Mouse (Mus musculus) intestine, embryonic 14.5 days (tissue): ENCODE measurements around the gene Fuk. TPM values are rescaled to one million over a fixed set of nuclear protein-coding genes. Genes with fewer than 3 reads are reported as not detected.
"Not testable (repeated sequence)": the region's sequence is repeated elsewhere in the genome, so short reads cannot be mapped to it uniquely, and the experiment has no call there.

Source experiments
- ATAC-seq: fragments of 200-750 bp; cut with Nextera tagmentation; replicated peaks from 2 replicates; pipeline ENCODE4 v1.8.0; 2017; ENCODE audit warnings: low read depth, moderate number of reproducible peaks, moderate TSS enrichment, moderate library complexity; ENCODE audit not compliant: low FRiP score, low TSS enrichment
- DNase-seq: peaks from one replicate; pipeline ENCODE4 v3.0.0-alpha.2; 2018; ENCODE audit warnings: low spot score
- H3K27ac ChIP-seq: fragments of 300-500 bp; sonication (generic); 2 replicates; pipeline ENCODE4 v1.5.1; 2014; ENCODE audit warnings: low read depth, mild to moderate bottlenecking, control low read depth
- H3K27me3 ChIP-seq: fragments of 300-500 bp; sonication (generic); replicated peaks from 2 replicates; pipeline ENCODE4 v1.6.1; 2014; ENCODE audit warnings: low read length, control low read depth; ENCODE audit not compliant: control insufficient read depth, insufficient read depth
- H3K36me3 ChIP-seq: fragments of 300-500 bp; sonication (generic); 2 replicates; pipeline ENCODE4 v1.6.1; 2014; ENCODE audit warnings: low read length, control low read depth; ENCODE audit not compliant: control insufficient read depth, insufficient read depth
- H3K4me1 ChIP-seq: fragments of 300-500 bp; sonication (generic); replicated peaks from 2 replicates; pipeline ENCODE4 v1.6.1; 2014; ENCODE audit warnings: low read length, control low read depth, mixed read lengths; ENCODE audit not compliant: control insufficient read depth, insufficient read depth
- H3K4me2 ChIP-seq: fragments of 300-500 bp; sonication (generic); 2 replicates; pipeline ENCODE4 v1.6.1; 2014; ENCODE audit warnings: low read length
- H3K4me3 ChIP-seq: fragments of 300-500 bp; sonication (generic); 2 replicates; pipeline ENCODE4 v1.5.1; 2014; ENCODE audit warnings: low read depth, low read length, control low read depth, mixed read lengths
- H3K9ac ChIP-seq: fragments of 300-500 bp; sonication (generic); 2 replicates; pipeline ENCODE4 v1.6.1; 2014; ENCODE audit warnings: mild to moderate bottlenecking, low read length
- H3K9me3 ChIP-seq: fragments of 300-500 bp; sonication (generic); 2 replicates; pipeline ENCODE4 v1.6.1; 2016; ENCODE audit warnings: low read length, control low read depth; ENCODE audit not compliant: control insufficient read depth
- WGBS: fragments of 180-500 bp; shearing (Covaris S2); extraction: QIAGEN DNeasy Blood & Tissue Kit; methylation state at CpG from one replicate; pipeline ENCODE4 v1.1.7; 2014; 5-methylcytosine and 5-hydroxymethylcytosine counted together
- polyA plus RNA-seq: library from polyadenylated mRNA; unstranded; fragments of >200 nt; fragmentation: Nextera tagmentation; extraction: Ambion mirVana; gene quantifications from 2 replicates; pipeline ENCODE4 v1.2.1, GENCODE M21; 2014

Gene Fuk
- polyA plus RNA-seq, 1 experiment from 2014 or later: 9.6 TPM

GRCm38 (mm10) chr8:110881741-110882310, 20.5 kb downstream of the Fuk start:
- H3K36me3 ChIP-seq: peaks cover 83% of the 10 kb centered on the region
- no peak overlapping the region for H3K9ac ChIP-seq
- DNase-seq: no peak
- no peak overlapping the region for H3K4me2 ChIP-seq
- H3K9me3 ChIP-seq: no peaks in the 10 kb centered on the region
- ATAC-seq: no peak
- no peaks in the 10 kb centered on the region for H3K4me1 ChIP-seq
- no peaks in the 10 kb centered on the region for H3K27me3 ChIP-seq
- no peak overlapping the region for H3K27ac ChIP-seq
- no peak overlapping the region for H3K4me3 ChIP-seq
- WGBS: 95% methylated on average over 10 of the region's 10 CpGs

- DNase-seq: no peak
- ATAC-seq: no peak
- WGBS: 74% methylated on average over 4 of the region's 4 CpGs
Observed at GRCm38 (mm10) chr8:110877862-110878261, 24.4 kb downstream of the Fuk start.

GRCm38 (mm10) chr8:110870501-110870900, 31.8 kb downstream of the Fuk start:
- ATAC-seq (no peak), DNase-seq (no peak)
- Histone ChIP-seq H3K4me1 (no peaks in the 10 kb centered on the region), H3K9me3 (no peaks in the 10 kb centered on the region), H3K36me3 (peaks cover 100% of the 10 kb centered on the region), H3K4me2 (no peak overlapping the region), H3K4me3 (no peak overlapping the region), H3K27me3 (no peaks in the 10 kb centered on the region), H3K9ac (no peak overlapping the region), H3K27ac (no peak overlapping the region)
- WGBS: 93% methylated on average over 2 of the region's 2 CpGs

More at GRCm38 (mm10) chr8:110877862-110878261, 24.4 kb downstream of the Fuk start:
- Histone ChIP-seq H3K36me3 (peaks cover 93% of the 10 kb centered on the region), H3K4me2 (no peak overlapping the region), H3K4me1 (no peaks in the 10 kb centered on the region), H3K9ac (no peak overlapping the region), H3K9me3 (no peaks in the 10 kb centered on the region), H3K4me3 (no peak overlapping the region), H3K27me3 (no peaks in the 10 kb centered on the region), H3K27ac (no peak overlapping the region)

- H3K27me3 ChIP-seq, H3K4me2 ChIP-seq, H3K4me1 ChIP-seq, H3K27ac ChIP-seq, H3K9ac ChIP-seq, H3K4me3 ChIP-seq, DNase-seq, H3K9me3 ChIP-seq, ATAC-seq: not testable (repeated sequence)
- peaks cover 97% of the 10 kb centered on the region for H3K36me3 ChIP-seq
- 94% methylated on average over 7 of the region's 7 CpGs for WGBS
Observed at GRCm38 (mm10) chr8:110861347-110862025, 40.8 kb downstream of the Fuk start.

GRCm38 (mm10) chr8:110859651-110860501, 42.4 kb downstream of the Fuk start:
- no peak overlapping the region for H3K4me3 ChIP-seq
- H3K27ac ChIP-seq: no peak overlapping the region
- no peaks in the 10 kb centered on the region for H3K9me3 ChIP-seq
- no peaks in the 10 kb centered on the region for H3K4me1 ChIP-seq
- no peak for DNase-seq
- H3K27me3 ChIP-seq: no peaks in the 10 kb centered on the region
- peaks cover 95% of the 10 kb centered on the region for H3K36me3 ChIP-seq
- 78% methylated on average over 7 of the region's 7 CpGs for WGBS
- ATAC-seq: no peak
- no peak overlapping the region for H3K9ac ChIP-seq
- H3K4me2 ChIP-seq: no peak overlapping the region

- H3K4me1 ChIP-seq: no peaks in the 10 kb centered on the region
- no peak overlapping the region for H3K27ac ChIP-seq
- peaks cover 95% of the 10 kb centered on the region for H3K36me3 ChIP-seq
- H3K27me3 ChIP-seq: no peaks in the 10 kb centered on the region
- WGBS: 85% methylated on average over 4 of the region's 5 CpGs
- H3K9ac ChIP-seq: no peak overlapping the region
- no peak for DNase-seq
- H3K9me3 ChIP-seq: no peaks in the 10 kb centered on the region
- no peak overlapping the region for H3K4me2 ChIP-seq
- no peak for ATAC-seq
- H3K4me3 ChIP-seq: no peak overlapping the region
Observed at GRCm38 (mm10) chr8:110856760-110857461, 45.4 kb downstream of the Fuk start.

GRCm38 (mm10) chr8:110856073-110856472, 46.2 kb downstream of the Fuk start:
- peaks cover 96% of the 10 kb centered on the region for H3K36me3 ChIP-seq
- not testable (repeated sequence) for H3K4me2 ChIP-seq, ATAC-seq, H3K4me1 ChIP-seq, DNase-seq, H3K27me3 ChIP-seq, H3K27ac ChIP-seq, H3K4me3 ChIP-seq, H3K9me3 ChIP-seq, H3K9ac ChIP-seq
- 91% methylated on average over 3 of the region's 4 CpGs for WGBS

GRCm38 (mm10) chr8:110851186-110851585, 51.1 kb downstream of the Fuk start:
- no peak for DNase-seq
- Histone ChIP-seq H3K4me3 (no peak overlapping the region), H3K9ac (no peak overlapping the region), H3K27ac (no peak overlapping the region), H3K36me3 (peaks cover 66% of the 10 kb centered on the region), H3K4me1 (peaks cover 8% of the 10 kb centered on the region), H3K4me2 (no peak overlapping the region), H3K27me3 (no peaks in the 10 kb centered on the region), H3K9me3 (no peaks in the 10 kb centered on the region)
- 94% methylated on average over 10 of the region's 10 CpGs for WGBS
- ATAC-seq: no peak
